7 mouse cellular contexts compared by ENCODE assay signal in the genomic region with DNA sequence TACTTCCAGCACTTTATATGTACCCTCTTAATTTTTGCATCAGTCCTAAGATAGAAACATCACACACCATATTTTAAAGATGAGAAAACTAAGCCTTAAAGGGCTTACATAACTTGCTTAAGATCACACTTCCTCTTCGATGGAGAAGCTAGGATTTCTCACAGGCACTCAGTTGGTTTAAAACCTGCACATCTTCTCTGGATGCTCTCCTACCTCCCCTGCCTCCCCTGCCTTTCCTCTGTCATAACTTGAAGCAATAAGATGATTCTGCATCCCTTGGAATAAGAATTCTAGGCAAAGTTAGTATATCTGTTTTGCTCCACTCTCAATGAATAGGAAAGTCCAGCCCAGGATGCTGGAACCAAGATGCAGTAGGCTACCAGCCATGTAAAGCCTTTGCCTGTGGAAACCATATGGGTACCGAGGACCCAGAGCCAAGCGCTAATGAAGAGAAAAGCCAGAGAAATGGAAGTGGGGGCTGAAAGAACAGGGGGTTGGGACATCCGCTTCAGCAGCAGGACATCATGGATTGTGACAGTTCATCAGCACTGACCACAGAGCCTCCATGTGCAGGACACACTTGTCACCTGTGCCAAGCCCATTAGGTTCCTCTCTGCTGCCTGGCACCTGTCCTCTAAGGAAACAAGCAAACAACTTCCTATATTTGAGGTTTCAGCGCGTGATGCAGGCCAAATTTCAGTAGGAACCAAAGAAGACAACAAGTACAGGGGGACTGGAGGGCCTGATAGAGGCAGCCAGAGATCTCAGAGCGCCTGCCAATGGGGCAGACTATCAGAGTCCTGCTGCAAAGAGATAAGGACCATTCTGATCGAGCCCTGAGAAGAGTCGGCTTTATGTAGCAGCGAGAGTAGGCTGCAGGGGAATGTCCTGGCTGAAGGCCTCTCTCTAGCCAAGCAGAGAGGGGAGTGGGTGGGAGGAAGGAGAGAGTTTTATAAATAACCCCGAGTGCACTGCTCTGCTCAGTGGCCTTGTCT.
A peak's percentile ranks its signal among the peaks of the same experiment; 100 is the strongest.
DNase-seq lines count a peak whose midpoint lies in the region; ATAC-seq and TF ChIP-seq lines count a peak whose summit lies in the region.

No protein-coding gene starts in this region.

- no peak for TF ChIP-seq EP300 in stomach, postnatal 0 days (optimal IDR thresholded peaks at IDR 0.05)

- 0 out of 2 replicates have a peak overlapping the region, but pooled peaks have one; percentile 8 for H3K27ac ChIP-seq in stomach, postnatal 0 days (replicated peaks)

- H3K9me3 ChIP-seq in stomach, postnatal 0 days (ENCODE audit: control insufficient read depth, low read length) = no peaks in the 10 kb centered on the region

- TF ChIP-seq CTCF in stomach, postnatal 0 days (IDR thresholded peaks at IDR 0.05; ENCODE audit: low read depth) = no peak

- no peak overlapping the region for H3K4me3 ChIP-seq in stomach, postnatal 0 days (ENCODE audit: low read depth, low read length)

- peak; percentile 70 to 79 for ATAC-seq in hematopoietic stem cell, adult 5-6 weeks (replicated peaks in 1 of 2; ENCODE audit: insufficient read depth in 1 of 2, low FRiP score in 2 of 2, low TSS enrichment in 1 of 2, low read depth in 1 of 2, poor library complexity in 2 of 2, severe bottlenecking in 2 of 2)
- ATAC-seq in stomach, postnatal 0 days (ENCODE audit: low FRiP score, low TSS enrichment) = no peak

- WGBS in stomach, postnatal 0 days = 58% methylated on average over 11 of the region's 11 CpGs

- H3K9ac ChIP-seq in stomach, postnatal 0 days (ENCODE audit: low read length) = no peak overlapping the region

- no peaks in the 10 kb centered on the region for H3K36me3 ChIP-seq in stomach, postnatal 0 days (ENCODE audit: control insufficient read depth, insufficient read depth, low read length)

- H3K4me1 ChIP-seq in stomach, postnatal 0 days (replicated peaks; ENCODE audit: control insufficient read depth, insufficient read depth) = peaks cover 2% of the 10 kb centered on the region; the same call in 1 of the 2 replicates

- DNase-seq in ovary, adult 18-20 months (ENCODE audit: low spot score) = peak; percentile 49
- no peak for DNase-seq in ovary, postnatal 10 days (ENCODE audit: low spot score)
- DNase-seq in cerebellum, postnatal 14 days = peak; percentile 78 to 88
- DNase-seq in stomach, postnatal 0 days (ENCODE audit: low spot score) = no peak
- DNase-seq in layer of hippocampus, postnatal 10 days (ENCODE audit: low spot score in 2 of 2) = no peak
- no peak for DNase-seq in adrenal gland, adult 2 months

- H3K27me3 ChIP-seq in stomach, postnatal 0 days (ENCODE audit: control insufficient read depth, insufficient read depth, low read length) = no peaks in the 10 kb centered on the region

- H3K4me2 ChIP-seq in stomach, postnatal 0 days (replicated peaks; ENCODE audit: low read depth) = no peak overlapping the region

Comparison
In these comparisons a context has a peak if more than half of its experiments do, and no peak if none do; other contexts are left out.
1. DNase-seq: peak in ovary, adult 18-20 months (single experiment) and cerebellum, postnatal 14 days (2 of 2); none in ovary, postnatal 10 days (single experiment), stomach, postnatal 0 days (single experiment), layer of hippocampus, postnatal 10 days (0 of 2) and adrenal gland, adult 2 months (single experiment).